Mouse (Mus musculus) limb, embryonic 13.5 days (tissue): ENCODE data around the gene Sdhaf3. TPM values are rescaled to one million over a fixed set of nuclear protein-coding genes. Genes with fewer than 3 reads are reported as not detected.
A peak's percentile ranks its signal among the peaks of the same experiment; 100 is the strongest.

Source experiments
- ATAC-seq: fragments of 200-750 bp; cut with Nextera tagmentation; 2 replicates; pipeline ENCODE4 v1.8.0; 2017; ENCODE audit warnings: low read depth, moderate number of reproducible peaks, moderate TSS enrichment; ENCODE audit not compliant: low FRiP score
- H3K27ac ChIP-seq: fragments of 300-500 bp; sonication (generic); 2 replicates; pipeline ENCODE4 v1.5.1; 2015; ENCODE audit warnings: inconsistent platforms, mild to moderate bottlenecking, moderate library complexity
- H3K27me3 ChIP-seq: fragments of 300-500 bp; sonication (generic); 2 replicates; pipeline ENCODE4 v1.6.1; 2015; ENCODE audit warnings: mild to moderate bottlenecking, inconsistent platforms
- H3K36me3 ChIP-seq: fragments of 300-500 bp; sonication (generic); 2 replicates; pipeline ENCODE4 v1.6.1; 2015; ENCODE audit warnings: inconsistent platforms, mild to moderate bottlenecking, moderate library complexity
- H3K4me1 ChIP-seq: fragments of 300-500 bp; sonication (generic); 2 replicates; pipeline ENCODE4 v1.6.1; 2015; ENCODE audit warnings: inconsistent platforms
- H3K4me2 ChIP-seq: fragments of 300-500 bp; sonication (generic); replicated peaks from 2 replicates; pipeline ENCODE4 v1.6.1; 2015; ENCODE audit warnings: inconsistent platforms, mild to moderate bottlenecking, moderate library complexity
- H3K4me3 ChIP-seq: fragments of 300-500 bp; sonication (generic); 2 replicates; pipeline ENCODE4 v1.5.1; 2015; ENCODE audit warnings: moderate library complexity, mild to moderate bottlenecking, inconsistent platforms
- H3K9ac ChIP-seq: fragments of 300-500 bp; sonication (generic); 2 replicates; pipeline ENCODE4 v1.6.1; 2015; ENCODE audit warnings: mild to moderate bottlenecking, inconsistent platforms
- H3K9me3 ChIP-seq: fragments of 300-500 bp; sonication (generic); 2 replicates; pipeline ENCODE4 v1.6.1; 2016; ENCODE audit warnings: inconsistent platforms
- WGBS: fragments of 180-500 bp; shearing (Covaris S2); methylation state at CpG from one replicate; pipeline ENCODE4 v1.1.7; 2015; 5-methylcytosine and 5-hydroxymethylcytosine counted together
- polyA plus RNA-seq: library from polyadenylated mRNA; unstranded; fragments of >200 nt; fragmentation: Nextera tagmentation; extraction: Ambion mirVana; gene quantifications from 2 replicates; pipeline ENCODE4 v1.2.1, GENCODE M21; 2015

The Sdhaf3 gene
- 7.3 and 7.8 TPM in 2 replicates for polyA plus RNA-seq

DNA sequence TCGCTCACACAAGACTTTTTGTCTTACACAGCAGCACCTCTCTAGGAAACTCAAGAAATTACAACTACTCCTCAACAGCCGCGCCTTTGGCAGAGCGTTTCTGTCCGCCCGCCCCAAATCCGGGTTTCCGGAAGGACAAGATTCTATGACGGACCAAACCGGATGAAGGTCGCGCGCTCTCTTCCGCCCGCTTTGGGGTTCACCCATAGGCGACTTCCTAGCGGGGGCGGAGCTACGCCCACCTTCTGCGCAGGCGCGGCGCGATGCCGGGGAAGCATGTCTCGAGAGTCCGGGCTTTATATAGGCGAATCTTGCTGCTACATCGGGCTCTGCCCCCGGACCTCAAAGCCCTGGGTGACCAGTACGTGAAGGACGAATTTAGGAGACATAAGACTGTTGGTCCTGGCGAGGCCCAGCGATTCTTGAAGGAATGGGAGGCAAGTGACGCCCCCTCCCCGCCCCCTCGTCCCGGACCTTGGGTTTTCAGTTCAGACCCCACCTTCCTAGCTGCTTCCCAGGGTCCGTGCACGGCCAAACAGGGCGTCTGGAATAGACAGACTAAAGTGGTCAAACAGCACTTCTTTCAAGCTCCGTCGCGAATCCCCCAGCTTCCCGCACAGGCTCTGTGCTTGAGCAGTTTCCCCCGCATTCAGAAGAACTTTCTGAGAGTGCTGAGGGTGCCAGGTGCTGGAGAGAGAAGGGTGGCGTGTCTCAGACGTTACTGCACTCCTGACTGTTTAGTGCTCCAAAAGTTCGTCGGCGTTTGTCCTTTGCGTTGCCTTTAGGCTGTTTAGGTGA lies at the start of gene Sdhaf3:
Gene Sdhaf3 (plus strand): TSS at position 241 of the 798 bp plus-strand sequence.
- H3K9ac ChIP-seq, result peak within 1 kb of the TSS; percentile 80
- under 1% methylated on average over 52 of the region's 52 CpGs for WGBS
- no peaks in the 10 kb centered on the region for H3K9me3 ChIP-seq
- ATAC-seq, result peak; percentile 99
- H3K4me1 ChIP-seq, result peaks cover 5% of the 10 kb centered on the region; the same call in 1 of the 2 replicates
- peak within 1 kb of the TSS; percentile 76 for H3K4me2 ChIP-seq
- H3K36me3 ChIP-seq, result no peaks in the 10 kb centered on the region
- H3K4me3 ChIP-seq, result peak within 1 kb of the TSS; percentile 71
- peak within 1 kb of the TSS; percentile 61; the same call in 1 of the 2 replicates for H3K27ac ChIP-seq
- H3K27me3 ChIP-seq, result no peaks in the 10 kb centered on the region

DNA sequence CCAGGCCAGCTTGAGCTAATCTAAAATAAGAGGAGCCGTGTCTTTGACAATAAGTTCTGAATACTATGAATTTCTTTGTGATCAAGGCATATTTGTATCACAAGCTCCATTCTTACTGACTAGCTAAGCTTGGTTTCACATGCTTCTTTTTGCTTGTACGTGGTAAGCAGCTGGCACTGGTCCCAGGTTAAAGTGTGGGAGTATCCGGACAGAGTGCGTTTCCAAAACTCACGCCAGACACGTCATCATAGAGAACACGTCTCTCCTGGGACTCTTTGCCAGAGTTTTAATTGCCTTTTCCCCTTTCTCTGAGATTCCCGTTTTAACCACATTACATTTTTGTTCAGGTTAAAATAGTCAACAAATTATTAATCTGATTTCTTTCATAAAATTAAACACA lies 46.2 kb upstream of the Sdhaf3 start:
- H3K4me1 ChIP-seq, result peaks cover 1% of the 10 kb centered on the region; the same call in 1 of the 2 replicates
- no peaks in the 10 kb centered on the region for H3K36me3 ChIP-seq
- no peak overlapping the region for H3K4me2 ChIP-seq
- no peaks in the 10 kb centered on the region for H3K9me3 ChIP-seq
- no peak for ATAC-seq
- H3K9ac ChIP-seq, result no peak overlapping the region
- H3K27me3 ChIP-seq, result no peaks in the 10 kb centered on the region; the same call in 1 of the 2 replicates
- 58% methylated on average over 8 of the region's 8 CpGs for WGBS
- no peak overlapping the region for H3K4me3 ChIP-seq
- no peak overlapping the region for H3K27ac ChIP-seq

DNA sequence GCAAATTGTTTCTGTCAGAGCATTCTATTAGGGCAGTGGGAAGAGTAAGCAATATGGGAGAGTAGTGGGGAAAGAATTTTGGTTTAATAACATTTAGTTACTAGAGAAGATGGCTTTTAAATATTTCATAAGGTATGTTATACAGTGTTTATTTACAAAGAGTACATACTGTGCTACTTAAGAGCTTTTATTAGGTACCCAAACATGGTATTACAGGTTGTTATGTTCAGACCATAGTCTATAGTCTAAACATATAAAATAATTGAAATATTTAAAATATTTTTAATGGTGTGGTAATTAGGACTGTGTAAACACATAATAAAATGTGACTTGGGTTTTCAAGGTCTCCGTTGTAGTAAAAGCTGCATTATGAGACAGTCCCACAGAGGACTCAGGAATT lies 41.5 kb upstream of the Sdhaf3 start:
- no peak overlapping the region for H3K4me2 ChIP-seq
- peak; percentile 80; the same call in 1 of the 2 replicates for ATAC-seq
- H3K9ac ChIP-seq, result no peak overlapping the region
- no peak overlapping the region for H3K4me3 ChIP-seq
- no peaks in the 10 kb centered on the region for H3K36me3 ChIP-seq
- no peaks in the 10 kb centered on the region for H3K9me3 ChIP-seq
- H3K4me1 ChIP-seq, result peaks cover 5% of the 10 kb centered on the region; the same call in 1 of the 2 replicates
- 45% methylated on average over 1 of the region's 1 CpGs for WGBS
- peak overlapping the region; percentile 33; the same call in 1 of the 2 replicates for H3K27ac ChIP-seq
- H3K27me3 ChIP-seq, result 0 out of 2 replicates have a peak, but pooled peaks cover 4% of the 10 kb centered on the region

GRCm38 (mm10) chr6:6914849-6915525 lies 40.8 kb upstream of the Sdhaf3 start:
- WGBS, result 35% methylated on average over 5 of the region's 5 CpGs
- no peaks in the 10 kb centered on the region for H3K9me3 ChIP-seq
- 0 out of 2 replicates have a peak, but pooled peaks cover 4% of the 10 kb centered on the region for H3K27me3 ChIP-seq
- ATAC-seq, result peak; percentile 20; the same call in 1 of the 2 replicates
- no peak overlapping the region for H3K4me2 ChIP-seq
- H3K4me1 ChIP-seq, result peaks cover 5% of the 10 kb centered on the region; the same call in 1 of the 2 replicates
- peak overlapping the region; percentile 33; the same call in 1 of the 2 replicates for H3K27ac ChIP-seq
- H3K4me3 ChIP-seq, result no peak overlapping the region
- H3K36me3 ChIP-seq, result no peaks in the 10 kb centered on the region
- no peak overlapping the region for H3K9ac ChIP-seq

GRCm38 (mm10) chr6:6915526-6915915 lies 40.3 kb upstream of the Sdhaf3 start:
- H3K4me2 ChIP-seq, result no peak overlapping the region
- H3K36me3 ChIP-seq, result no peaks in the 10 kb centered on the region
- WGBS, result 56% methylated on average over 9 of the region's 9 CpGs
- ATAC-seq, result no peak
- H3K4me3 ChIP-seq, result no peak overlapping the region
- H3K9ac ChIP-seq, result no peak overlapping the region
- 0 out of 2 replicates have a peak, but pooled peaks cover 4% of the 10 kb centered on the region for H3K27me3 ChIP-seq
- peaks cover 5% of the 10 kb centered on the region; the same call in 1 of the 2 replicates for H3K4me1 ChIP-seq
- no peaks in the 10 kb centered on the region for H3K9me3 ChIP-seq
- H3K27ac ChIP-seq, result no peak overlapping the region

DNA sequence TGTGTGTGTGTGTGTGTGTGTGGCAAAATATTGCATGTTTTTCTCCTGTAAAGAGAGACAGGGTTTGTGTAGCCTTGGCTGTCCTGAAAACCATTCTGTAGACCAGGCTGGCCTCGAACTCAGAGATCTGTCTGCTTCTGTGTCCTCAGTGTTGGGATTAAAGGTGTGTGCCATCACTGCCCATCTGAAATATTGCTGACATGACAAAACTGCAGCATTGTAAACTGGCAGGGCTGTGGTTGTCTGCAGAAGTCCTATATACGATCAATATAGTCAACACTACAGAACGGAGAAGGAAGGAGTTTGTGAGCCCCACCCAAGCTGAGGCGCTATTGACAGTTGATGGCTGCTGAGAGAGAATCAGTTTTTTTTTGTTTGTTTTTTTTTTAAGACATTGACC lies 38.5 kb upstream of the Sdhaf3 start:
- WGBS, result 89% methylated on average over 4 of the region's 4 CpGs
- H3K4me3 ChIP-seq, result no peak overlapping the region
- H3K4me1 ChIP-seq, result peaks cover 5% of the 10 kb centered on the region; the same call in 1 of the 2 replicates
- no peak overlapping the region for H3K9ac ChIP-seq
- no peak overlapping the region for H3K27ac ChIP-seq
- ATAC-seq, result no peak
- H3K36me3 ChIP-seq, result no peaks in the 10 kb centered on the region
- 0 out of 2 replicates have a peak, but pooled peaks cover 4% of the 10 kb centered on the region for H3K27me3 ChIP-seq
- H3K4me2 ChIP-seq, result no peak overlapping the region
- no peaks in the 10 kb centered on the region for H3K9me3 ChIP-seq

DNA sequence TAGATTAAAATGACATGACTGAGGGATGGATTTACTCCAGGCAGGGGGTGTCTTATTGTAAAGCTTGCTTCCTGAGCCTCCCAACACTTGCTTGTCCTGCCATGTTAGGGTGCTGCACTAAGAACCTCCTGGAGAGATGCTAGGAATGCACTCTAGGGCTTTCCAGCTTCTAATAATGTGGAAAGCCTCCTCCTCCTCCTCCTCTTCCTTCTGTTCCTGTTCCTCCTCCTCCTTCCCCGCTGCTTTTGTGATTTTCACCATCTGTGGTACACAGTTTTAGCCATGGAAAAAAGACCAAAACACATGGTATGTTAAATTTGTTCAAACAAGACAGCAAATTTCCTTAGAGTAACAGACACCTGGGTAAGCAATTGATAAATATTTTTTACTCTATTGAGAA lies 30.5 kb upstream of the Sdhaf3 start:
- Histone ChIP-seq H3K9ac (no peak overlapping the region), H3K9me3 (no peaks in the 10 kb centered on the region), H3K4me2 (no peak overlapping the region), H3K27ac (no peak overlapping the region), H3K4me1 (peaks cover 7% of the 10 kb centered on the region; the same call in 1 of the 2 replicates), H3K4me3 (no peak overlapping the region), H3K27me3 (no peaks in the 10 kb centered on the region), H3K36me3 (no peaks in the 10 kb centered on the region)
- ATAC-seq, result no peak
- 65% methylated on average over 1 of the region's 1 CpGs for WGBS

DNA sequence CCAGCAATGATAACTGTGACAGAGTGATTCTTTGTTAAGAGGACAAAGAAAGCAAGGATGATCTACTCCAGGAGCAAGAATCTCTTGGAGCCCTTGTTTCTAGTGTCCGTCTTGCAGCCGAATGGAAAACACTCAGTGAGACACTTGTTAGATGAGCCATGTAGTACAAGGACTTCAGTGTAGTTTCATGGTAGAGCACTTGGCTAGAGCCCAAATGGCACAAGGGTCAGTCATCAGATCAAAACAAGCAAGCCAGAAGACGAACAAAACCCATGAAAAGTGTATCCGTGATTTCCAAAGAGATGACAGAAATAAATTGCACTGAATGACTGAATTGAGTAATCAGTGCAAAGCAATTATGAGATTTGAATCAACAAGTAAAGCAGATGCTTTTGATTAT lies 25.0 kb upstream of the Sdhaf3 start:
- no peak overlapping the region for H3K9ac ChIP-seq
- H3K4me3 ChIP-seq, result no peak overlapping the region
- peaks cover 11% of the 10 kb centered on the region; the same call in 1 of the 2 replicates for H3K4me1 ChIP-seq
- no peak for ATAC-seq
- WGBS, result 90% methylated on average over 4 of the region's 4 CpGs
- no peaks in the 10 kb centered on the region for H3K27me3 ChIP-seq
- no peaks in the 10 kb centered on the region for H3K36me3 ChIP-seq
- no peaks in the 10 kb centered on the region for H3K9me3 ChIP-seq
- no peak overlapping the region for H3K4me2 ChIP-seq
- H3K27ac ChIP-seq, result no peak overlapping the region

- H3K4me1 ChIP-seq, result peaks cover 11% of the 10 kb centered on the region; the same call in 1 of the 2 replicates
- H3K4me2 ChIP-seq, result no peak overlapping the region
- H3K9ac ChIP-seq, result no peak overlapping the region
- no peaks in the 10 kb centered on the region for H3K36me3 ChIP-seq
- no peaks in the 10 kb centered on the region for H3K27me3 ChIP-seq
- H3K9me3 ChIP-seq, result no peaks in the 10 kb centered on the region
- ATAC-seq, result no peak
- 89% methylated on average over 4 of the region's 4 CpGs for WGBS
- no peak overlapping the region for H3K4me3 ChIP-seq
- H3K27ac ChIP-seq, result no peak overlapping the region
These were observed 24.3 kb upstream of the Sdhaf3 start for GRCm38 (mm10) chr6:6931507-6931906.

GRCm38 (mm10) chr6:6940845-6941244 lies 15.0 kb upstream of the Sdhaf3 start:
- peaks cover 3% of the 10 kb centered on the region; the same call in 1 of the 2 replicates for H3K9me3 ChIP-seq
- ATAC-seq, result no peak
- 59% methylated on average over 2 of the region's 2 CpGs for WGBS
- no peak overlapping the region for H3K27ac ChIP-seq
- H3K27me3 ChIP-seq, result no peaks in the 10 kb centered on the region
- no peak overlapping the region for H3K4me2 ChIP-seq
- no peak overlapping the region for H3K9ac ChIP-seq
- no peaks in the 10 kb centered on the region for H3K36me3 ChIP-seq
- no peaks in the 10 kb centered on the region for H3K4me1 ChIP-seq
- no peak overlapping the region for H3K4me3 ChIP-seq

DNA sequence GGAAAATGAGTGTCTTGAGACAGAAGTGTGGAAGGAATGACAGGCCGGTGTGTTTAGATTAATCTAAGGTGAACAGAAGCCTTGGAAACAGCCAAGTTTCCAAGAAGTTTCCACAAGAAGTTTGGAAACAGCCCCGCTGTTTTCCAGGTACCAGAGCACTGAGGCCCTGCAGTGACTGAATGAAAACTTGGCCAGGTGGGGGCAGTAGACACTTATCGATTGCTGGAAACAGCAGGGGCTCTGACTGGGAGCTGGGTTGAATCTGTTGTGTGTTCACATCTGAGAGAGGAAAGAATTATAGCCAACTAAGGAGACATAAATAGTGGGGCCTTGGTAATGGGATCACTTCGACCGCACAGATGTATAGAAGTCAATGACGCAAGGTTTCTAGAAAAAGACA lies 13.0 kb upstream of the Sdhaf3 start:
- Histone ChIP-seq H3K36me3 (no peaks in the 10 kb centered on the region), H3K27ac (no peak overlapping the region), H3K4me2 (no peak overlapping the region), H3K4me3 (no peak overlapping the region), H3K27me3 (no peaks in the 10 kb centered on the region), H3K9ac (no peak overlapping the region), H3K4me1 (no peaks in the 10 kb centered on the region), H3K9me3 (peaks cover 3% of the 10 kb centered on the region; the same call in 1 of the 2 replicates)
- no peak for ATAC-seq
- WGBS, result 45% methylated on average over 6 of the region's 6 CpGs

DNA sequence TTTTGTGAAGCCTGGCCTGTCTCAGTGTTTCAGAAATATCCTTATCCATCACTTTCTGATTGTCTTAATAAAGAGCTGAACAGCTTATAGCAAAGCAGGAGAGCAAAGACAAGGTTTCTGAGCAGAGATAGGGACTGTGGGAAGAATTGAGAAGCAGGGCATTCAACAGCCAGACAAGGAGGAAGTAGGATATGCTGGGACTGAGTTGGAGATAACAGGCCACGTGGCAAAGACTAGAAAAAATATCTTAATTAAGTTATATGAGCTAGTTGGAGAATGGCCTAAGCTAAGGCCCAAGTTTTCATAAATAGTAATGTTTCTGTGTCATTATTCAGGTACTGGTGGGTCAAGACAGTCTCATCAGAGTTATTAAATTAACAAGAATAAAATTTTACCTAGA lies 8.2 kb upstream of the Sdhaf3 start:
- Histone ChIP-seq H3K4me3 (no peak overlapping the region), H3K27ac (no peak overlapping the region), H3K36me3 (no peaks in the 10 kb centered on the region), H3K9me3 (peaks cover 3% of the 10 kb centered on the region; the same call in 1 of the 2 replicates), H3K9ac (no peak overlapping the region), H3K27me3 (no peaks in the 10 kb centered on the region), H3K4me1 (no peaks in the 10 kb centered on the region), H3K4me2 (no peak overlapping the region)
- no peak for ATAC-seq
- WGBS, result 19% methylated on average over 1 of the region's 1 CpGs
